Mouse (Mus musculus): ENCODE results near the gene Gm21083. TPM values are rescaled to one million over a fixed set of nuclear protein-coding genes. Genes with fewer than 3 reads are reported as not detected.

The Gm21083 gene
- polyA plus RNA-seq (2015; fragmentation: Nextera tagmentation; extraction: Ambion mirVana) = 0.11 and 0.21 TPM in 2 replicates

DNA sequence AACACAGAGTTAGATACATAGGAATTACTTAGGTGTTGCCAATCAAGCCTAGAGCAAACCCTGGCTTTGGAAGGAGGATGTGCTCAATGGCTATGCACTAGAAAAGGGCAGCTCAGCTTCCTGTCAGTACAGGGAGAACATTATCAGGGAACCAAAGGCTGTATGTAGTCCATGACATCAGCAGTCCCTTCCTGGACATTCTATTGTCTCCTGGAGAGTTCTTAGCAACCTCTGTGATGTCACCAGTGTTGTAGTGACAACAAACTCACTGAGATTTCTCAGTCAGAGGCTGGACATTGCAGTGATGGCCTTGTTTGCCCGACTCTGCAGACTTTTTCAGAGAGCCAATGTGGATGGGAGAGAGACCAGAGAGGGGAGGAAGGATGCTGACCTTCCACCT is at the start of gene Gm21083:
Gene Gm21083, plus strand, starts transcription at position 301 of the 400 bp plus-strand sequence.

DNA sequence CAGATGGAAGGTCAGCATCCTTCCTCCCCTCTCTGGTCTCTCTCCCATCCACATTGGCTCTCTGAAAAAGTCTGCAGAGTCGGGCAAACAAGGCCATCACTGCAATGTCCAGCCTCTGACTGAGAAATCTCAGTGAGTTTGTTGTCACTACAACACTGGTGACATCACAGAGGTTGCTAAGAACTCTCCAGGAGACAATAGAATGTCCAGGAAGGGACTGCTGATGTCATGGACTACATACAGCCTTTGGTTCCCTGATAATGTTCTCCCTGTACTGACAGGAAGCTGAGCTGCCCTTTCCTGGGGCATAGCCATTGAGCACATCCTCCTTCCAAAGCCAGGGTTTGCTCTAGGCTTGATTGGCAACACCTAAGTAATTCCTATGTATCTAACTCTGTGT is 48.0 kb upstream of the Gm21083 start, which contains the start of gene Gm21190:
Gene Gm21190, minus strand, starts transcription at position 101 of the 400 bp plus-strand sequence.

DNA sequence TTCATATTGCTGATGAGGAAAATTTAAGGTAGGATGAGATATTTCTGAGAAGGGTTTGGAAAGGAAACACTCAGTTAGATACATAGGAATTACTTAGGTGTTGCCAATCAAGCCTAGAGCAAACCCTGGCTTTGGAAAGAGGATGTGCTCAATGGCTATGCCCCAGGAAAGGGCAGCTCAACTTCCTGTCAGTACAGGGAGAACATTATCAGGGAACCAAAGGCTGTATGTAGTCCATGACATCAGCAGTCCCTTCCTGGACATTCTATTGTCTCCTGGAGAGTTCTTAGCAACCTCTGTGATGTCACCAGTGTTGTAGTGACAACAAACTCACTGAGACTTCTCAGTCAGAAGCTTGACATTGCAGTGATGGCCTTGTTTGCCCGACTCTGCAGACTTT is 41.6 kb downstream of the Gm21083 start, which contains the start of gene Speer4d:
Gene Speer4d, plus strand, starts transcription at position 301 of the 400 bp plus-strand sequence.

Other genes starting within 250 kb of the Gm21083 start
- 0.16 and 0.18 TPM in 2 replicates for gene Gm21149, start 100.8 kb upstream of the Gm21083 start, polyA plus RNA-seq (2015; fragmentation: Nextera tagmentation; extraction: Ambion mirVana)
- gene Gm21190, start 48.1 kb upstream of the Gm21083 start, polyA plus RNA-seq (2015; fragmentation: Nextera tagmentation; extraction: Ambion mirVana) = not detected in 2 replicates
- gene Speer4d, start 41.7 kb downstream of the Gm21083 start, polyA plus RNA-seq (2015; fragmentation: Nextera tagmentation; extraction: Ambion mirVana) = 0.17 TPM in 1 of 2 replicates, not detected in the other
- gene 4930572O03Rik, start 79.7 kb downstream of the Gm21083 start, polyA plus RNA-seq (2015; fragmentation: Nextera tagmentation; extraction: Ambion mirVana) = not detected in 2 replicates
- not detected in 2 replicates for gene Speer4c, start 136.9 kb downstream of the Gm21083 start, polyA plus RNA-seq (2015; fragmentation: Nextera tagmentation; extraction: Ambion mirVana)

Data from adrenal gland, postnatal 0 days (tissue).